In genomic region chr7:79547092-79547491, GRCm38 (mm10) we compare ENCODE assay signal across 9 mouse cellular contexts.
DNase-seq lines count a peak whose midpoint lies in the region; ATAC-seq and TF ChIP-seq lines count a peak whose summit lies in the region.
"Had no signal": no experiment of that assay in that cellular context is flagged by ENCODE, and none has a peak within 500 bp of the region (broad histone marks: within the 10 kb centered on the region; RNA-seq: fewer than 3 reads in every experiment).

No protein-coding gene starts in this region.

- no peak overlapping the region; the same call in 1 of the 2 replicates for H3K9ac ChIP-seq in ES-E14 (ENCODE audit: insufficient read depth, low read depth, low read length, poor library complexity, severe bottlenecking)
- peak overlapping the region; percentile 28; the same call in 1 of the 2 replicates for H3K9ac ChIP-seq in forebrain, embryonic 15.5 days (replicated peaks)

- no peaks in the 10 kb centered on the region for H3K27me3 ChIP-seq in forebrain, embryonic 15.5 days
- peaks cover 99% of the 10 kb centered on the region for H3K27me3 ChIP-seq in hindbrain, embryonic 10.5 days (ENCODE audit: insufficient read depth, poor library complexity, severe bottlenecking)

- ATAC-seq in forebrain, embryonic 15.5 days (replicated peaks), result peak; percentile 76

- under 1% methylated on average over 15 of the region's 15 CpGs for WGBS in forebrain, embryonic 15.5 days
- WGBS in hindbrain, embryonic 10.5 days, result 1% methylated on average over 15 of the region's 15 CpGs

- no peak overlapping the region for H3K4me3 ChIP-seq in ES-E14 (ENCODE audit: insufficient read depth in 1 of 2, low read depth in 1 of 2, low read length in 2 of 2, poor library complexity in 1 of 2, severe bottlenecking in 1 of 2)
- H3K4me3 ChIP-seq in forebrain, embryonic 15.5 days, result no peak overlapping the region
- no peak overlapping the region for H3K4me3 ChIP-seq in hindbrain, embryonic 10.5 days

- peaks cover 0 to 10% of the 10 kb centered on the region in 2 experiments; a peak in 1 of 4 replicates for H3K4me1 ChIP-seq in ES-E14 (ENCODE audit: control insufficient read depth in 2 of 2, insufficient read depth in 2 of 2, low read length in 2 of 2, poor library complexity in 1 of 2)
- H3K4me1 ChIP-seq in forebrain, embryonic 15.5 days, result peaks cover 85% of the 10 kb centered on the region
- peaks cover 75% of the 10 kb centered on the region for H3K4me1 ChIP-seq in hindbrain, embryonic 10.5 days (replicated peaks)

- H3K4me2 ChIP-seq in forebrain, embryonic 15.5 days (replicated peaks), result peak overlapping the region; percentile 15; the same call in 1 of the 2 replicates

- DNase-seq in ES-E14 (ENCODE audit: low read depth, low spot score), result peak; percentile 94
- peak; percentile 32 for DNase-seq in c-Kit-positive CD71-positive TER-119-negative erythroid progenitor cells, embryonic 14.5 days (ENCODE audit: low read depth)
- peak; percentile 90 for DNase-seq in hindbrain, embryonic 10.5 days (ENCODE audit: low spot score)
- peak; percentile 98 for DNase-seq in layer of hippocampus, postnatal 10 days (ENCODE audit: low spot score in 2 of 2)
- peak; percentile 79 for DNase-seq in lung, postnatal 36 days
- DNase-seq in right cerebral cortex, postnatal 10 days (ENCODE audit: low spot score in 2 of 2), result peak; percentile 95 to 96
- peak; percentile 75 for DNase-seq in urinary bladder, postnatal 25 days (ENCODE audit: low spot score)

- no peaks in the 10 kb centered on the region for H3K36me3 ChIP-seq in ES-E14 (ENCODE audit: control insufficient read depth, insufficient read depth, low read length, poor library complexity, severe bottlenecking)
- no peaks in the 10 kb centered on the region for H3K36me3 ChIP-seq in forebrain, embryonic 15.5 days
- no peaks in the 10 kb centered on the region for H3K36me3 ChIP-seq in hindbrain, embryonic 10.5 days

- H3K9me3 ChIP-seq in ES-E14 (ENCODE audit: control insufficient read depth, insufficient read depth, low read depth, low read length), result no peaks in the 10 kb centered on the region
- H3K9me3 ChIP-seq in forebrain, embryonic 15.5 days, result no peaks in the 10 kb centered on the region
- no peaks in the 10 kb centered on the region for H3K9me3 ChIP-seq in hindbrain, embryonic 10.5 days

- in situ Hi-C loops in ES-E14 (cut with MboI; ENCODE audit: low sequenced_read_pairs in 2 of 2, unreplicated experiment in 2 of 2), result no loop called here

- no peak overlapping the region for H3K27ac ChIP-seq in ES-E14 (ENCODE audit: insufficient read depth, low read depth, low read length, poor library complexity, severe bottlenecking)
- peak overlapping the region; percentile 91 for H3K27ac ChIP-seq in forebrain, embryonic 15.5 days (replicated peaks)
- H3K27ac ChIP-seq in hindbrain, embryonic 10.5 days, result peak overlapping the region; percentile 67
- H3K27ac ChIP-seq: macrophage had no signal

TF ChIP-seq in ES-E14, 5 proteins besides CTCF, POLR2A, EP300 and RAD21:
- TF ChIP-seq HCFC1 (IDR thresholded peaks at IDR 0.05; ENCODE audit: borderline replicate concordance, insufficient read depth, low read length) (no peak), ZNF384 (IDR thresholded peaks at IDR 0.05; ENCODE audit: low read depth, low read length) (no peak), CHD2 (IDR thresholded peaks at IDR 0.05; ENCODE audit: low read depth, low read length) (no peak), MAFK (IDR thresholded peaks at IDR 0.05; ENCODE audit: insufficient read depth, low read depth, low read length) (no peak), ZC3H11A (IDR thresholded peaks at IDR 0.05; ENCODE audit: borderline replicate concordance, low read depth, low read length) (peak; percentile 83; the same call in 1 of the 2 replicates)

Comparison
In these comparisons a context has a peak if more than half of its experiments do, and no peak if none do; other contexts are left out.
1. DNase-seq: peak in every context shown above with its lines; median percentile 98 in layer of hippocampus, postnatal 10 days; 96 in right cerebral cortex, postnatal 10 days; 94 in ES-E14; 90 in hindbrain, embryonic 10.5 days; 79 in lung, postnatal 36 days; 75 in urinary bladder, postnatal 25 days; 32 in c-Kit-positive CD71-positive TER-119-negative erythroid progenitor cells, embryonic 14.5 days.